Mouse (Mus musculus) retina, postnatal 1 day (tissue): ENCODE data around the gene Gm49337.
A peak's percentile ranks its signal among the peaks of the same experiment; 100 is the strongest.

Experiments used
- DNase-seq: peaks from one replicate; pipeline ENCODE4 v3.0.0-alpha.2; 2012

Gene Gm49337

DNA sequence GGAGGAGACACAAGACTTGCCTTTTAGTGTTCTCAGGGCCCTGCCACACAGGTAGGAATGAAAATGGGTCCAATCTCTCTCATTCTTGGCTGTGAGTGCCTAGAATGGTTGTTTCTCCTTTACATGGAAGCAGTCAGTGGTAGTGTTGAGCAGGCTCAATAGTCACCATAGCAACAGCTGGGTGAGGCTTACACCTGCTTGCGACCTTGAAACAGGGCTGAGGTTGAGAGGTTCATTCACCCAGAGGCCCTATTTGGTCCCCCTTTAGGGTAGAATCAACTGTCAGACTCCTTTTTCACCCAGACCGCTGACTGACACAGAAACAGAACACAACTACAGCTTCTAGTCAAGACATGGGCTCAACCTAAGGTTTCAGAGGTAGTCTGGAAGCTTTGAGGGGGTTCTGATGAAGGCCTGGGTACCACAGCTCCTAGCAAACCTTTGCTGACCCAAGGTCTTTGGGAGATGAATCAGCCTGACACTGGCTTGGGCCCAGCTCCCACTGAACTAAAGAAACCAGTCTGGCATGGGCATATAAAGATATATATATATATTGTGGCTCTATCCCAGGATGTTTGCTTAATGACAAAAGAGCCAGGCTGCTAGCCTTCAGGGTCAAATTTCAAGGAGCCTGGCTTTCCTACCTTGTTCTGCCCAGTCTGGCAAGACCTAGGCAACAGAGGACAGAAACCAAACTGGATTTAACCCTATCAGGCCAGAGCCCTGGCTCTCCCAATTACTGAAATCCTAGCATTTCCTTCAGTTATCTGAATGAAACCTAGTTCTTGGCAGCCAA is 8.2 kb upstream of the Gm49337 start:
- DNase-seq, result no peak

DNA sequence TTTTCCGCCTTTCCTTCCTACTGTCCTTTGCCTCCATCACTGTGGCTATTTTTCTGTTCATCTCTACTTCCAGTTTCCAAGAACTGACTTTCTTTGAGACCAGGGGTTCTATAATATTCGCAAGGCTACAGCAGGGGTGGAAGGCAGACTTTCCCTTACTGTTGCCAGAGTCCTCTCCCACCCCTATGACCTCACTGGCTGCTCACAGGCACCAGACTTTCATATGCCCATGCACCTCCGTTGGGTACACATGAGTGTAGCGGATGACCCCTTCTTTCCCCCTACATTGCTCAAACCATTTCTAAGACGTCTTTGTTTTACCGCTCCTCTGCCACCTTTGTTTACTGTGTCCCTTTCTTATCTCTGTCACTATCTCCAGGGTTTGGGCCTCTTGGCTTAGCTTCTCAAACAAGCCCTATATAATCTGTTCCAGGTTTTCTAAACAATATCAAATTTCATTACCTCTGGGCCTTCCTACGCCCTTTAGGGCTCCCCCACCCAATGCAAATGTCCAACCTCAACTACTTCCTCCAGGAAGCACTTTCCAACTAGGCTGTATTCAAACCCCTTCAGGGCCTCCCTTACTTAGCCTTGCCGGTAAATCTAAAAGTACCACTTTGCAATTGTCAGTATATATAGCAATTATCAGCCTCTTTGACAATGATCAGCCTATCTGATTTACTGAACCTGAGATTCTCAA is 7.3 kb upstream of the Gm49337 start:
- DNase-seq, result no peak

DNA sequence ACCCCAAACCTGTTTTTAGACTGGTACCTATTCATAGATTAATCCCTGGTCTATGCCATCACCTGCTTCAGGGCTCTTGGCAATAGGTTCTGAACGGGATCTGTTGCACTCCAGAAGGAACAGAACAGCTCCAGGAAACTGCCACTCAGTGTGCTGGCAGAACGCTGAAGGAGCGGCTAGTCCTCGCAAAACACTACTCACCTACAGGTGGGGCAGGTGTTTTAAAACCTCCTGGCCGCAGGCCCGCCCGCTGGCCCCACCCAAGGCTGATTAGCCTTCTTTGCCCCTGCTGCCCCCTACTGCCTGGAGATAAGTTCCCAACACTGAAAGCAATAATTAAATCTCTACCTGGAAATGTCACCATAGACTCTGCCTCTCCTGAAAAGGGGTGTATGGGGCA is 5.8 kb upstream of the Gm49337 start, which contains the start of gene Tspan1:
TSS of gene Tspan1 (minus strand) at position 198 of the 400 bp plus-strand sequence.
- no peak for DNase-seq

DNA sequence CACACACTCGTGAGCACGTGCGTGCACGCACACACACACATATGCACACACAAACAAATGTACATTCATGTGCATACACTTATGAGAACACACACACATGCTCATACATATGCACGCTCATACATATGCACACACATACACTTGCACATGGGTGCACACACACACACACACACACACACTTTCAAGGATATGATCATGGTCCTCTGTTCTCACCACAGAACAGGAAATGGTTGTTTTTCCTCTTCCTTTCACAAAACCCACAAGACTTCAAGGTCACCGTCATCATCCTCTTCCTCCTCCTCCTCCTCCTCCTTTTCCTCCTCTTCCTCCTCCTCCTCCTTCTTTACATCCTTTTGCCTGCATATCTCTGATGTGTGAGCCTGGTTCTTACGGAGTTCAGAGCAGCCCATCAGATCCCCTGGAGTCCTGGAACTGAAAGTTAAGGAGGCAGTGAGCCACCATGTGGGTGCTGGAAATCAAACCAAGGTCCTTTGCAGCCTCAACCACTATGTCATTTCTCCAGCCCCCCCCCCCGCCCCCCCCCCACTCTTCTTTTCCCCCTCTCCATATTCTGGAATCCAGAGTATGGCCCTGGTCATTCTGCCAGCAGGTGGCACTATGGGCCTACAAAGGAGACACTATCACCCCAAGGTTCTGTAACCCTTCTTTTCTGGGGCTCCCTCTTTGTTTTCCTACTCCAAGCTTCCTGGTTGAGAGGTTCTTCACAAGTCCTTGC is 4.4 kb upstream of the Gm49337 start:
- DNase-seq, result peak; percentile 88

DNA sequence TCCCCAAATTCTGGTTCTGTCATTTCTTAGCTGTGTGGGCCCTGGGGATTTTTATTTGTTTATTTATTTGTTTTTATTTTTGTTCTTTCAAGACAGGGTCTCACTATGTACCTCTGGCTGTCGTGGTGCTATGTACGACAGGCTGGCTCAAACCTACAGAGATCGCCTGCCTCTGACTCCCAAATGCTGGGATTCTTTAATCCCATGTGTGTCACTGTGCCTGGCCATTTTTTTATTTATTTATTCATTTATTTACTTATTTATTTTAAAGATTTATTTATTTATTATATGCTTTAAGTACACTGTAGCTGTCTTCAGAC is 3.9 kb upstream of the Gm49337 start:
- DNase-seq, result no peak

DNA sequence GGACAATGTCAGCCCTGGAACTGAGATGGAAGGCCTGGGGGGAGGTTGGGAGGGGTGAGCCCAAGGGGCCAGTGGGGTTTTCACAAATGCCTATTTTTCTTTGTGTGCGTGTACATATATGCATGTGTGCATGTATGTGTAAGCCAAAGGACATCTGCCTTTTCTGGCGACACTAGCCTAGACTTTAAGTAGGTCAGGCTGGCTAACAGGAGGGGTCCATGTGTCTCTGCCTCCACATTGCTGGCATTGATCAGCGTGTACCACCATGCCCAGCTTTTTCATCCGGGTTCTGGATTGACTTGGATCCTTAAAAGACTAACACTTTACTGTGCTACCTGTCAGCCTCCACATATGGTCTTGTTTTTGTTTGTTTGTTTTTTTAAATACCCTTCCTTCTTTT is 568 bp downstream of the Gm49337 start:
- peak; percentile 46 for DNase-seq

DNA sequence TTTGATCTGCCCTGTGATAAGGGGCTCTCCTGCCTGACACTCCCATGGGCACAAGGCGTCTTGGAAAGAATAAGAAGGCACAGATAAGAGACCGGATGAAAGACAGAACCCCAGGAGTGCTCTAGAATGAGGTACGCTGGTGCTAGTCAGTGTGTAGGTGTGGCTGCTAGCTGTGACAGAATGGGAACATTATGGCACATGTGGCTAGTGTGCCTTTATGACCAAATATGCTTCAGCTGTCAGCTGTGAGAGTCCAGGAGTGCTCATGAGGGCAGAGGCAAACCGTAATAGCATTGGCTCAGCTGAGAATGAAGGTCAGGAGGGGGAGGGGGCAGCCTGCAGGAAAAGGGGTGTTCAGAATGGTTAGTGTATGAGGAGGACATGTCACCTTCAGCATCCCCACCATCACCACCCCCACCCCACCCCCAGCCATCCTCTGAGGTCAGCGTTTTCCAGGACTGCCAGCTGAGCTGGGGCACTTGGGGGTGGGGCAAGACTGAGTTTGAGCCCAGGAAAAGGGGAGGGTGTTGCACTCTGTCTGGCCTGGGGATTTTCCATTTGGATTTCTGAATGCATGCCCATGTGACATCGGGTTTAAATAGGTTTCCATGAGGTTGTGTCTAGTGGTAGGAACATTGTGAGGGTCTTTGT is 1.4 kb downstream of the Gm49337 start:
- peak; percentile 80 for DNase-seq

DNA sequence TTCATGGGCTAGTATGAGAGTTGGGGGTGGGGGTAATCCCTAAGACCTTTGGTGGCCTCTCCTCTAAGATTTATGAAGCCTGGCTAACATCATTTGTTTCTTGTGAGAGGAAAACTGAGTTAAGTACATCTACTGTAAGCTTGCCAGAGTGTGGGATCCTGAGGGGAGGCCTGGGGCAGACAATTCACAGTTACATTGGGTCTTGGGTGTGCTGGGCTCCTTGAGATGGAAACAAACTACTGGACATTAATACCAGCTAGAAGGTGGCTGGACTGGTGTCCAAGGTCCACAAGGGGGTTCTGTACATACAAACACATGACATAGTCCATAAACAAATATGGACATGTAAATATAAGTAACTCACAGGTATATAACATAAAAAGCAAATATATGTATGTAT is 2.0 kb downstream of the Gm49337 start:
- DNase-seq, result no peak

DNA sequence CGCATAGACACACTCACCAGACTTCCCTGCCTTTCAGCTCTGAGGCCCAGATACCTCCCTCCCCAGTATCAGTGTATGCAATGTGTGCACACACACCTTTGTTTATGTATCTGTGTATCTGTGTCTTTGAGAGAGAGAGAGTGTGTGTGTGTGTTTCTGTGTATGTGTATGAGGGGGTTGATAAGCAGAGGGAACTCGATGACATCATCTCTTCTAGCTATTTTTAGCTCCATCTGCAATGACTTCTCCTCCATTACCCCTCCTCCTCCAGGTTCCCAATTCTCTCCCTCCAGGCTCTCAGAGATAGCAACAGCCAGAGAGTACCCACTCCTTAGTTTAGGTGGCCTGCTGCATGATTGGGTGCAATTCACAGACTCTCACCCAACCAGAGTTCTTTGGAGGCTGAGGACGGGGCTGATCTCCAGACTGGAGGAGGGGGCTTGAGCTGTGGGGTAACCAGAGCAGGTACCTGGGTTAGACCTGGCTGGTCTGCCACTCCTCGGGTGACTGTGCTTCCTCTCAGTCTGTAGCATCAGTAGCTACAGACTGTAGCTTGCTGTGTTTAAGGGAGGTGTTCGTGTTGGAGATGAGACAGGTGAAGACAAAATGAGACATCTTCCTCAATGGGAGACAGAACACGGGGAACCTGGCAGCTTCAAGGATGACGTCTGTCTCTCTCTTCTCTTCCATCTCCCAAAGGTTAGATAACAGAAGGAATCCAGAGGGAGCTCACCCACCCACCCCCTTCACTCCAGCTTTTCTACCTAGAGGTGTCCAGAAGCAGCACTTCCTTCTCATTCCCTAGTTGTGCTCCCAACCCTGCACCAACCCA is 2.7 kb downstream of the Gm49337 start:
- DNase-seq, result peak; percentile 74

DNA sequence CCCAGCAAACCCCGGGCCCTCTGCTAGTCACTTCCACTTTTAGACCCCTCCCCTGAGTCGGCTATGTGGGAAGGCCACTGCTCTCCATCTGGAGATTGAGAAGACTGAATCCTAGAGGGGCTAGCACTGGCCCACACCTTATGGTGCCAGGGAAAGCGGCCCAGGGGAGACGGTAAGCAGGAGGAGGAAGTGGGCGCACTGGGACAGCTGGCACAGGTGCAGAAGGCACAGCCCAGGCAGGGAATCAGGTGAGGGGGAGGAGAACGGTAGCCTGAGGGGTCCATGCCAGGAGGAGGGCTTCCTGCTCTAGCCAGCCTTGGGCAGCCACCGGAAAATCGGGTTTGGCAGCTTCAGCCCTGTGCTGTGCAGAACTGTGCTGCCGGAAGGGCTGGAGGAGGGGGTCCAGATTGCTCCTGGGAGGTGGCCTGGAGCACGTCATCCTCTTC is 3.4 kb downstream of the Gm49337 start:
- peak; percentile 92 for DNase-seq

DNA sequence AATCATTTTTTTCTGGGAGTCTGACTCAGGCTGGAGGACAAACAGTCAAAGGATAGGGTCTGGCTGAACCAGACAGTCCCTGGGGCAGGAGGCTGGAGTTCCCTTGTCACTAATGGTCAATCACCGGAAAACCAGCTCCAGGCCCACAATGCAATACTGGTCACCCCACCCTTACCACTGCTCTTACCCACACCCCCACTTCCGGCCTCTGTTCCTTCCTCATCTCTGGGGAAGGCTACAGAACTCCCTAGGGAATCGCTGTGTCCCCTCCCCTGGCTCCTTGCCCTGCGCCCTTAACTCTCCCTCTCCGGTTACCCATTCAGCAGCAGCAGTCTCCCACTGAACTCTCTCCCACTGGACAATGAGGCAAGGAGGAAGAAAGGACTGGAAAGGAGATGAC is 4.0 kb downstream of the Gm49337 start:
- DNase-seq, result peak; percentile 79

DNA sequence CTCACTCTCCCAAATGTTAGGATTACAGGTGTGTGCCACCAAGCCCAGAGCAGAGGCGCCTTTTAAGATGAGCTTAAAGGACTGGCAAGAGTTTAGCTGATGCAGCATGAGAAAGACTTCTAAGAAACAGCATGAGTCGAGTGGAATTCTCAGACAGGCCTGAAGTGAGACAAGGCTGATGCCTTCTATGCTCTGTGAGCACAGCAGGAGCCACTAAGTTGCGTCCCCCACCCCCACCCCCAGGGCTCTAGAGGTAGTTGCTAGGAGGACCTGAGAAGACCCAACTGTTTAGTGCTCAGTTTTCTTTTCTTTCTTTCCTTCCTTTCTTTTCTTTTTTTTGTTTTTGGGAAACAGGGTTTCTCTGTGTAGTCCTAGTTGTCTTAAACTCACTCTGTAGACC is 8.9 kb downstream of the Gm49337 start:
- no peak for DNase-seq

DNA sequence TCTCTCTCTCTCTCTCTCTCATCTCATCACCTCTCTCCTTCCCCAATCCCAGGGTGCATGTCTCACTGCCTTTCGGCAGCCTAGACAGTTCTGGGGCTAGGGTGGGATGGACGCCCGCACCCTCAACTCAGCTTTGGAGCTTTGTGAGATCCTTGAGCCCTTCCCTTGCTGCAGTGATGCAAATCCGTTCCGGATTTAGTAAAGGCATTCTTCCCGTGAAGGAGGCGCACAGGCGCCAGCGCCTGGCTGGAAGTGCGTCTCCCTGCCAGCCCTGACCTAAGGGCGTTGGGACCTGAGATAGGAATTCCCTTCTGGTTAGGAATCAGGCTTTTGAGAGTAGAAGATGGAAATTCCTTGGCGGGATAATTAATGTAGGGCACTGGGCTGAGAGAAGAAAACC is 9.6 kb downstream of the Gm49337 start:
- DNase-seq, result peak; percentile 42

DNA sequence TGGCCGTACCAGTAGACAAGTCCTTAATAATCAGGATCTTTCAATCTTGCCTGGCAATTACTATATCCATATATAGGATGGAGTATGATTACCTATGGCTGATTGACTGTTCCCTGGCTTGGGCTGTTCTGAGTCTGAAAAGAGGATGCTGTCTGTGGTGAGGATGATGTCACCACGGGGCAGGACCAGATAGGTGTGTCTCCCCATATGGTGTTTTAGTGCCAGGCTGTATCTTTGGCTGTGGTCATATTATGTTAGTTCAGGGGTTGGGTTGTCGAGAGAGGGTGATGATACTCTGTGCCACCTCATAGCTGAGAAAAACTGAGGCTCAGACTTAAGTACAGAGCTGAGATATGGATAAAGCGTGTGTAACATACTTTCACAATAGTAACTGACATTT is 11.9 kb downstream of the Gm49337 start:
- DNase-seq, result no peak

DNA sequence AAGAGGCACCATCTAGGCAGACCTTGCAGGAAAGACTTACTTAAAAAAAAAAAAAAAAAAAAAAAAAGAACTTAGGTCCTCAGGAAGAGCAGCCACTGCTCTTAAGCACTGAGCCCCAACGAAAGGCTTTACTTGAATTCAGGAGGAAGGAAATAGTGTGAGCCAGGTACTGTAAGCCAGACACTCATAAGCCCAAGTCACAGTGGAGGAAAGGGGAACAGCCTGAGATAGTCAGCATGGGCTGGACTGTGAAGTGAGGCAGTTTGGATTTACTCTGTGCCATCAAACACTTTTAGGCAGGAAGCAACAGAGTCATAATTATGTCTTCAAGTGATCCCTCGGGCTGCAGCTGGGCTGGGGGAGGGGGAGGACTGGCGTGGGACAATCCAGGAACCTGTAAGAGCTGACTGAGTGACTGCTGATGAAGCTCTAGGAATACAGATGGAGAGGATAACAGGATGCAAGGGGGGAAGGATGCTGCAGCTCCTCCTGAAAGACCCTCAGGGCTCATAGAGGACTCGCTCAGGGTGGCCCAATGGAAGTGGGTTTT is 19.2 kb downstream of the Gm49337 start:
- DNase-seq, result no peak

DNA sequence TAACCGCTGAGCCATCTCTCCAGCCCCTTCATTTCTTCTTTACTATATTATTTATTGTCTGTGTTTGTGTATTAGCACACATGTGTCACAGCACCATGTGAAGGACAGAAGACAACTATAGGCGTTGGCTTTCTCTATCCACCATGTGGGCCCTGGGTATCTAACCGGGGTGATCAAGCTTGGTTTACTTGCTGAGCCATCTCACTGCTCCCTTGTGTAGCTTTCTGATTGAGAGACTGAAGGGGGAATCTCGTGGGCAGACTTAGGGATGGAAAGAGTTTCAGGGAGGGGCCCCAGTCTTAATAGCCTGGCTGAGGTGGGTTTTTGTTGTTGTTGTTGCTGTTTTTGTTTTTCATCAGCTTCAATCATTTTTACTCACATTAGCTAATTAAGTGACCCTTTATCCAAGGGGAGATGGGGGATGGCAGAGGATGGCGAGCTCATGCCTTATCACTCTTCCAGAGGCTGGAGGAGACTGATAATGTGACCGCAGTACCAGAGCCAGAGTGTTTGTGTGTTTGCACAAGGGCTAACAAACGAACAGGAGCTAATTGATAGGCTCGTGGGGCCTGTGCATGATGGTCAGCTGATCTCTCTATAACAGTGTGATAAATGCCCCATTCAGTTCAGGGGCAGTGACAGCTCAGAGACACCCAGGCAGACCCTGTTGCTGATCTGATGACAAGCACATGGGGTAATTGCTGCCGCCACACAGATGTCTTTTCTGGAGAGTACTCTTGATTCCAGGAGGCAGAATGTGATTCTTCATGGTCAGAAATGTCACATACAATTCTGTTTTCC is 20.6 kb downstream of the Gm49337 start:
- no peak for DNase-seq

DNA sequence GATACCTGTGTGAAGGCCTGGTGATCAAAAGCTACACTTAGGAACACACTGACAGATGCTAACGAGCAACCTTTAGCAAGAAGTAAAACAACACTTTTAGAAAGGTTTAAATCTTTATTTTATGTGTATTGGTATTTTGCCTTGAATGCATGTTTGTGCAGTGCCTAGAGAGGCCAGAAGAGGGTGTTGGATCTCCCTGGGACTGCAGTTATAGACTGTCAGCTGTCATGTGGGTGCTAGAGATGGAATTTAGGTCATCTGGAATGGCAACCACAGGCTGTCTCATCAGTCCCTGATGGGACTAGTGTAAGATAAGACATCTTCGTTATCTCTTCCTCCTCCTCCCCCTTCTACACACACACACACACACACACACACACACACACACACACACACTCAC is 25.2 kb downstream of the Gm49337 start:
- DNase-seq, result peak; percentile 72

DNA sequence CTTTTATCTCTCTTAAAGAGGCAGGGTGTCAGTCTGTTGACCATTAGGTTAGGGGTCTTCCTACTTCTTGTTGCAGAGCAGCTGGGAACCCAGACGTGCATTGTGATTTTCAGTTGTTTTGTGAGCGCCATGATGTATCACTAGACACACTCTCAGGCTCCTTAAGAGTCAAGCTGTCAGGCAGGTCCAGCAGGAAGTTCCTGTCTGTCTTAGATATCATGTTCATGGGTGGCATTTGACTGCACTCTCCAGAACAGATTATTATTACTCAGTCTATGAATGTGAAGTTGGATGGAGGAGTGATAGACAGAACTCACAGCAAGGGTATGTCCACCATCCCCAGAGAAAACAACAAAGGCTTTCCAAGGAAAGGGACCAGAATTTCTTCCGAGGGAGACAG is 31.2 kb downstream of the Gm49337 start:
- DNase-seq, result no peak

DNA sequence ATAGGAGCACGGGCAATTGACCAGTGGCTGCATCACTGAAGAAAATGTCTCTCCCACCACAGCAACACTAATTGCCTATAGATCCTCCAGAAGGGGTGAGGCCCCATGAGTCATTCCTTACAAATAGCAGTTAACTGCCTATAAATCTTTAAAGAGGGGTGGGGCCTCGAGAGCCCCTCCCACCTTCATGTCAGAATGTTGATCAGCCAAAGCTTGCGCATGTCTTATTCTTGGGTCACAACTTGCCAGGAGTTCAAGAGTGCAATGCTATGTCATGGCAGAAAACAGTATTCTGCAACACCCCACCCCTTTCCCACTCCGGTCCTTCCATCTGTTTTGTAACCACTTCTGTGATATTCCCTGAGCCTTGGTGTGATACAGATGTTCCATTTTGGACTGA is 33.3 kb downstream of the Gm49337 start:
- DNase-seq, result no peak

DNA sequence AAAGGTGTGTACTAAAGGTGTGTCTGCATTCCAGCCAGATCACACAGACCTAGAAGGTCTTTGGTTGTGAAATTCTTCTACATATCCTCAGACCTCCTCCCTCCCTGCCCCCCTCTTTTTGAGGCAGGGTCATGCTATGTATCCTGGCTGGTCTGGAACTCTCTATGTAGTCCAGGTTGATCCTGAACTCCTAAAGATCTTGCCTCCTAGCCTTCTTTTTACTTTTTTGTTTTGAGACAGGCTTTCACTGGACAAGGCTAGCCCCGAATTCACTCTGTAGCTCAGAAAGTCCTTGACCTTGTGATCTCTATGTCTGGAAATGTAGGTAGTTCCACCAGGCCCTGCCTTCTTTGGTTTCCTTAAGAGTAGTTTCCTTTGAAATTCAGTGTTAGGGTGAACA is 35.7 kb downstream of the Gm49337 start:
- DNase-seq, result no peak

DNA sequence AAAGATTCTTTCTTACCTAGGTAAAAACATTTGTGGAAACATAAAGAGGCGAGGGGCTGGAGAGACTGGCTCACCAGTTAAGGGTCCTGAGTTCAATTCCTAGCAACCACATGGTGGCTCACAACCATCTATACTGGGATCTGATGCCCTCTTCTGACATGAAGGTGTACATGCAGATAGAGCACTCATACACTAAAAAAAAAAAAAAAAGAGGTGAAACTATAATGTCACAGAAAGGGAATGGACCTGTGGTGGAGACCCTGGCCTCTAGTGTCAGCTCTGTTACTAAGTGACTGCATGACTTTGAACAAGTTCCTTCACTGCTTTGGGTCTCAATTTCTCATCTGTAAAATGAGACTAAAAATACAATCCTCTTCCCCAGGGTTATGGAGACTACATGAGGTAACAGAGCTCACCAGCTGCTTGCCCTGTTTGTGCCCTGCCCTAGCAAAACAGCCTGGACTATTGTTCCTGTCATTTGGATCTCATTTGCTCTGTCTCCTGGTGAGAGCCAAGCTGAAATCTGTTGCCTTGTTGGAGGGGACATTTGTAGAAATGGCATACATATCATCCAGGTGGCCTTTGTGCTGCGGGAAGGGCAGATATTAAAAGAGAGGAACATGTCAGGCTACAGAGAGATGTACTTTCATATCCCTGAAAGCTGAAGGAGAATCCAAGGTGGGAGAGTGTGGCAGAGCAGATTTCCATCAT is 42.9 kb downstream of the Gm49337 start:
- no peak for DNase-seq
